Mouse (Mus musculus): ENCODE measurements at regions not wholly inside any gene's neighbourhood (a gene's known extent, or its start where the extent isn't known, plus 50 kb on each side); places are given as distances from the start of the nearest gene placed in this dataset.

DNA sequence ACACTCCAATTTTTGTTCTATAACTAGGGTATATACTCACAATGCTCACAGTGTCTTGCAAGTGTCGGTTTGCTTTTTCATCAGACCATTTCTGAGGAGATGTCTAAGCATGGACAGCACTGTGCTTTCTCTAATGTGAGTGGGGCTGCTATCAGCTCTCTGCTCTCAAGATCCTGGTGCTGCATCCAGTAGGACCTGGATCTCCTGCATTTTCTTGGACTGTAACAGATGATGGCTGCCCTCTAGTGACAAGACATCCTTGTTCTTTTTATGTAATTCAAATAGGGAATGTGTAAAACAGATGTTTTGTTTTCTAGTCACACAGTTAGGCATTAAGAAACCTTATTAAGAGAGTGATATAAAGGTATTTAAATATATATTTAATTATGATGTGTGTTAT lies 1002.5 kb upstream of the Adgrl4 start:
- H3K9me3 ChIP-seq, result no peaks in the 10 kb centered on the region
- peak; percentile 59; the same call in 1 of the 2 replicates for ATAC-seq (ENCODE audit: low read depth)
- H3K4me1 ChIP-seq (replicated peaks), result no peaks in the 10 kb centered on the region
- H3K9ac ChIP-seq, result no peak overlapping the region
- 93% methylated on average over 1 of the region's 1 CpGs for WGBS
- no peak overlapping the region for H3K4me2 ChIP-seq
- H3K36me3 ChIP-seq, result no peaks in the 10 kb centered on the region
- H3K27ac ChIP-seq (replicated peaks), result no peak overlapping the region
- H3K4me3 ChIP-seq, result no peak overlapping the region
- H3K27me3 ChIP-seq, result no peaks in the 10 kb centered on the region

DNA sequence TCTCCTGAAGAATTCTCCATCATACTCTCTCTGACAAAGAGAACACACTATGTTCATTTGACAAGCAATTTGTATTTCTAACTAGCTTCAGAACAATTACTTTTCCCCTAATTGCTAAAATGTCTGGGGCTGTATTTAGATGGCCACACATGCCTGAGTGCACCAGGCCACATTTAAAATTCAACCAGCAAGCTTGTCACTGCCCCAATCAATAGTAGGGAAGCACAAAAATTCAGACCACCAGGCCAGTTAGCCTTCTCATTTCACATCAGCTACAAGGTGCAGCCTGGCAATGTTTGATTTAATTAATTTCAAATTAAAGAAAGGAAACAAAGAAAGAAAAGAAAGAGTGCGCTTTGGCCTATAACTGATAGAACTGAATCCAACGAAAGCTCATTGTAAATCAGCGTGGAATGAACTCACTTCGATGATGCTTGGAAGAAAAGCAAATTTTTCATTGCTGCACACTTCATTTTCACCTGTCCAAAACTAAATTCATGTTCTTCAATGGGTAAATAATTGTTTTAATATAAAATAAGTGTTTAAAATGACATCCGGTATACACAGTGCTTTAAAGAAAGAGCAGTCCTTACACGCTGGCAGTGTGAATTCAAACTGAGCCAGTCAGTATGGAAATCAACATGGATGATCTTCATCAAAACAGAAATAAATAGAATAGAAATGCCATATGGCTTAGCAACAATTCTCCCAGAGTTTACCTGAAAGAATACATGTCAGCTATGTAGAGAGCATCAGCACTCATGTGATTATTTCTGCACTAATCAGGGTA lies 1001.7 kb upstream of the Adgrl4 start:
- ATAC-seq (ENCODE audit: low read depth), result no peak
- WGBS, result 86% methylated on average over 6 of the region's 6 CpGs
- H3K9me3 ChIP-seq, result no peaks in the 10 kb centered on the region

More for the DNA sequence above, 1001.7 kb upstream of the Adgrl4 start:
- no peak overlapping the region for H3K4me3 ChIP-seq
- no peak overlapping the region for H3K9ac ChIP-seq
- no peaks in the 10 kb centered on the region for H3K4me1 ChIP-seq (replicated peaks)
- H3K27me3 ChIP-seq, result no peaks in the 10 kb centered on the region
- no peak overlapping the region for H3K4me2 ChIP-seq
- no peak overlapping the region for H3K27ac ChIP-seq (replicated peaks)
- H3K36me3 ChIP-seq, result no peaks in the 10 kb centered on the region
